Mouse (Mus musculus) limb, embryonic 12.5 days (tissue): ENCODE measurements around the gene Acox2. TPM values are rescaled to one million over a fixed set of nuclear protein-coding genes. Genes with fewer than 3 reads are reported as not detected.

Experiments
- ATAC-seq: fragments of 200-750 bp; cut with Nextera tagmentation; 2 replicates; pipeline ENCODE4 v1.8.0; 2017; ENCODE audit warnings: low read depth, moderate TSS enrichment; ENCODE audit not compliant: insufficient number of reproducible peaks, insufficient read depth, low FRiP score, low TSS enrichment
- H3K27ac ChIP-seq: fragments of 300-500 bp; sonication (generic); 2 replicates; pipeline ENCODE4 v1.5.1; 2016; ENCODE audit warnings: mild to moderate bottlenecking, moderate library complexity
- H3K27me3 ChIP-seq: fragments of 300-500 bp; sonication (generic); 2 replicates; pipeline ENCODE4 v1.6.1; 2016; ENCODE audit warnings: mild to moderate bottlenecking, moderate library complexity
- H3K36me3 ChIP-seq: fragments of 300-500 bp; sonication (generic); 2 replicates; pipeline ENCODE4 v1.6.1; 2016; ENCODE audit warnings: mild to moderate bottlenecking, moderate library complexity
- H3K4me1 ChIP-seq: fragments of 300-500 bp; sonication (generic); replicated peaks from 2 replicates; pipeline ENCODE4 v1.6.1; 2016
- H3K4me2 ChIP-seq: fragments of 300-500 bp; sonication (generic); 2 replicates; pipeline ENCODE4 v1.6.1; 2016; ENCODE audit warnings: mild to moderate bottlenecking, moderate library complexity
- H3K4me3 ChIP-seq: fragments of 300-500 bp; sonication (generic); replicated peaks from 2 replicates; pipeline ENCODE4 v1.5.1; 2016; ENCODE audit warnings: mild to moderate bottlenecking
- H3K9ac ChIP-seq: fragments of 300-500 bp; sonication (generic); replicated peaks from 2 replicates; pipeline ENCODE4 v1.6.1; 2016; ENCODE audit warnings: mild to moderate bottlenecking, moderate library complexity
- H3K9me3 ChIP-seq: fragments of 300-500 bp; sonication (generic); 2 replicates; pipeline ENCODE4 v1.6.1; 2016; ENCODE audit warnings: mild to moderate bottlenecking, moderate library complexity
- WGBS: fragments of 180-500 bp; shearing (Covaris S2); methylation state at CpG from one replicate; pipeline ENCODE4 v1.1.7; 2016; 5-methylcytosine and 5-hydroxymethylcytosine counted together
- polyA plus RNA-seq: library from polyadenylated mRNA; unstranded; fragments of >200 nt; fragmentation: Nextera tagmentation; extraction: Ambion mirVana; gene quantifications from 2 replicates; pipeline ENCODE4 v1.2.1, GENCODE M21; 2016

Gene Acox2
- polyA plus RNA-seq, 1 experiment from 2014 or later = not detected

GRCm38 (mm10) chr14:8213803-8214224, 45.3 kb downstream of the Acox2 start, which contains the start of gene Kctd6:
TSS of gene Kctd6 (plus strand) at chr14:8214140.
- H3K36me3 ChIP-seq = no peaks in the 10 kb centered on the region
- whole genome bisulfite sequencing = 0% methylated on average over 40 of the region's 49 CpGs
- ATAC-seq = peak; percentile 89

GRCm38 (mm10) chr14:8212996-8213395, 46.2 kb downstream of the Acox2 start:
- Histone ChIP-seq H3K4me2 (no peak overlapping the region), H3K4me1 (peaks cover 18% of the 10 kb centered on the region), H3K36me3 (no peaks in the 10 kb centered on the region), H3K4me3 (no peak overlapping the region), H3K9ac (no peak overlapping the region), H3K27me3 (0 out of 2 replicates have a peak, but pooled peaks cover 10% of the 10 kb centered on the region), H3K9me3 (no peaks in the 10 kb centered on the region), H3K27ac (no peak overlapping the region)
- no peak for ATAC-seq
- WGBS = 83% methylated on average over 2 of the region's 2 CpGs

More at GRCm38 (mm10) chr14:8213803-8214224, 45.3 kb downstream of the Acox2 start, which contains the start of gene Kctd6:
- Histone ChIP-seq H3K4me2 (peak within 1 kb of the TSS; percentile 87), H3K27me3 (0 out of 2 replicates have a peak, but pooled peaks cover 10% of the 10 kb centered on the region), H3K4me1 (peaks cover 24% of the 10 kb centered on the region), H3K4me3 (peak within 1 kb of the TSS; percentile 70), H3K9me3 (no peaks in the 10 kb centered on the region), H3K27ac (peak within 1 kb of the TSS; percentile 73), H3K9ac (peak within 1 kb of the TSS; percentile 83)

GRCm38 (mm10) chr14:8209896-8210295, 49.3 kb downstream of the Acox2 start:
- H3K27ac ChIP-seq = no peak overlapping the region
- no peak overlapping the region for H3K4me2 ChIP-seq
- no peaks in the 10 kb centered on the region for H3K9me3 ChIP-seq
- H3K36me3 ChIP-seq = no peaks in the 10 kb centered on the region
- no peaks in the 10 kb centered on the region for H3K27me3 ChIP-seq
- H3K4me3 ChIP-seq = no peak overlapping the region
- 95% methylated on average over 2 of the region's 2 CpGs for WGBS
- H3K4me1 ChIP-seq = peaks cover 20% of the 10 kb centered on the region
- ATAC-seq = no peak
- no peak overlapping the region for H3K9ac ChIP-seq

- H3K4me1 ChIP-seq = peaks cover 18% of the 10 kb centered on the region
- H3K9me3 ChIP-seq = no peaks in the 10 kb centered on the region
- WGBS = 74% methylated on average over 3 of the region's 3 CpGs
- H3K4me2 ChIP-seq = no peak overlapping the region
- H3K27me3 ChIP-seq = no peaks in the 10 kb centered on the region
- H3K36me3 ChIP-seq = no peaks in the 10 kb centered on the region
- H3K9ac ChIP-seq = no peak overlapping the region
- H3K4me3 ChIP-seq = no peak overlapping the region
- no peak overlapping the region for H3K27ac ChIP-seq
- no peak for ATAC-seq
Observed at GRCm38 (mm10) chr14:8208876-8209275, 50.3 kb downstream of the Acox2 start.

- H3K27me3 ChIP-seq = no peaks in the 10 kb centered on the region
- no peak overlapping the region for H3K4me2 ChIP-seq
- no peaks in the 10 kb centered on the region for H3K36me3 ChIP-seq
- 79% methylated on average over 5 of the region's 5 CpGs for WGBS
- no peak overlapping the region for H3K4me3 ChIP-seq
- H3K9me3 ChIP-seq = no peaks in the 10 kb centered on the region
- no peak overlapping the region for H3K9ac ChIP-seq
- no peak overlapping the region for H3K27ac ChIP-seq
- H3K4me1 ChIP-seq = peaks cover 18% of the 10 kb centered on the region
- ATAC-seq = no peak
Observed at GRCm38 (mm10) chr14:8207543-8207942, 51.6 kb downstream of the Acox2 start.

- no peak overlapping the region for H3K4me3 ChIP-seq
- H3K27ac ChIP-seq = peak overlapping the region; percentile 35; the same call in 1 of the 2 replicates
- peaks cover 18% of the 10 kb centered on the region for H3K4me1 ChIP-seq
- H3K27me3 ChIP-seq = no peaks in the 10 kb centered on the region
- 10% methylated on average over 5 of the region's 5 CpGs for WGBS
- H3K9me3 ChIP-seq = no peaks in the 10 kb centered on the region
- H3K9ac ChIP-seq = no peak overlapping the region
- no peak overlapping the region for H3K4me2 ChIP-seq
- no peak for ATAC-seq
- no peaks in the 10 kb centered on the region for H3K36me3 ChIP-seq
Observed at GRCm38 (mm10) chr14:8207105-8207504, 52.0 kb downstream of the Acox2 start.

GRCm38 (mm10) chr14:8206179-8206910, 52.8 kb downstream of the Acox2 start:
- peaks cover 3% of the 10 kb centered on the region; the same call in 1 of the 2 replicates for H3K27me3 ChIP-seq
- no peak overlapping the region for H3K4me2 ChIP-seq
- 44% methylated on average over 9 of the region's 9 CpGs for WGBS
- H3K4me3 ChIP-seq = no peak overlapping the region
- peaks cover 18% of the 10 kb centered on the region for H3K4me1 ChIP-seq
- no peak for ATAC-seq
- H3K27ac ChIP-seq = peak overlapping the region; percentile 35; the same call in 1 of the 2 replicates
- no peak overlapping the region for H3K9ac ChIP-seq
- no peaks in the 10 kb centered on the region for H3K36me3 ChIP-seq
- H3K9me3 ChIP-seq = no peaks in the 10 kb centered on the region

GRCm38 (mm10) chr14:8201715-8202114, 57.4 kb downstream of the Acox2 start:
- Histone ChIP-seq H3K36me3 (no peaks in the 10 kb centered on the region), H3K4me2 (no peak overlapping the region), H3K27ac (no peak overlapping the region), H3K4me3 (no peak overlapping the region), H3K9ac (no peak overlapping the region), H3K4me1 (peaks cover 8% of the 10 kb centered on the region), H3K9me3 (no peaks in the 10 kb centered on the region), H3K27me3 (peaks cover 3% of the 10 kb centered on the region; the same call in 1 of the 2 replicates)
- ATAC-seq = no peak
- WGBS = 79% methylated on average over 3 of the region's 3 CpGs

- H3K4me3 ChIP-seq = no peak overlapping the region
- H3K4me1 ChIP-seq = no peaks in the 10 kb centered on the region
- H3K9me3 ChIP-seq = no peaks in the 10 kb centered on the region
- peaks cover 5% of the 10 kb centered on the region; the same call in 1 of the 2 replicates for H3K27me3 ChIP-seq
- 86% methylated on average over 5 of the region's 5 CpGs for WGBS
- ATAC-seq = no peak
- no peaks in the 10 kb centered on the region for H3K36me3 ChIP-seq
- no peak overlapping the region for H3K9ac ChIP-seq
- no peak overlapping the region for H3K4me2 ChIP-seq
- no peak overlapping the region for H3K27ac ChIP-seq
Observed at GRCm38 (mm10) chr14:8200769-8201168, 58.4 kb downstream of the Acox2 start.

GRCm38 (mm10) chr14:8192727-8193126, 66.4 kb downstream of the Acox2 start:
- H3K4me1 ChIP-seq = peaks cover 20% of the 10 kb centered on the region
- H3K27me3 ChIP-seq = 0 out of 2 replicates have a peak, but pooled peaks cover 3% of the 10 kb centered on the region
- H3K9me3 ChIP-seq = no peaks in the 10 kb centered on the region
- H3K4me2 ChIP-seq = no peak overlapping the region
- no peaks in the 10 kb centered on the region for H3K36me3 ChIP-seq
- no peak overlapping the region for H3K4me3 ChIP-seq
- 78% methylated on average over 6 of the region's 6 CpGs for WGBS
- ATAC-seq = no peak
- H3K27ac ChIP-seq = no peak overlapping the region
- no peak overlapping the region for H3K9ac ChIP-seq

- 41% methylated on average over 12 of the region's 12 CpGs for WGBS
- Histone ChIP-seq H3K27me3 (0 out of 2 replicates have a peak, but pooled peaks cover 3% of the 10 kb centered on the region), H3K9me3 (no peaks in the 10 kb centered on the region), H3K4me1 (peaks cover 20% of the 10 kb centered on the region), H3K4me3 (no peak overlapping the region), H3K36me3 (no peaks in the 10 kb centered on the region), H3K27ac (peak overlapping the region; percentile 68), H3K4me2 (0 out of 2 replicates have a peak overlapping the region, but pooled peaks have one; percentile 13), H3K9ac (no peak overlapping the region)
- ATAC-seq = peak; percentile 69; the same call in 1 of the 2 replicates
Observed at GRCm38 (mm10) chr14:8191331-8191965, 67.7 kb downstream of the Acox2 start.
